10 mouse cellular contexts compared by ENCODE assay signal in the genomic region with DNA sequence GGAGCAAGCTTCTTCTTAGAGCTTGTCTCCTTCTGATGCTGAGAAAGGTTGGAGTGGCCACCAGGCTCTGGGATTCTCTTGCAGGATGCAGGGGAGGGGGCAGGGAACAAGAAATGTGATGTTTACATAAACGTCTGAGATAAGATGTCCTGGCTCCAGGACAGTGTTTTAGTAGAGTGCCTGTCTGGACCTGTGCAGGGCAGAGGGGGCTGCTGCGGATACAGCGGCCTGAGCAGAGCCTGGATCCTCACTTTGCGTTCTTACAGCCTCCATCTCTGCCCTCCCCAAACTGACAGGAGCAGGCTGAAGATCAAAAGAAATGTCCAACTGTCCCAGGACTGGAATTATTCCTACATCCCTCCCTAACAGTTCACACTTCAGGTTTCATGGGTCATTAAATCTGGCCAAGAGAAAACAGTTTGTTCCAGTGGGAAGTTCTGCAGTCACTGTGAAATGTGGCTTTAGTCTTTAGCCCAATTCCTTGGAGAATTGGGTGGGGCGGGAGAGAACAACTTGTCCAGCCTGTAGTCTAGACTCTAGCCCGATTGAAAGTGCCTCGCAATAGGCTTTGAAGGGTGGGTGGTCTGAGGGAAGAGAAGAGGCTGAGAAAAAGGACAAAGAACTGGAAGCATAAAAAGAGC. TPM values are rescaled to one million over a fixed set of nuclear protein-coding genes. Genes with fewer than 3 reads are reported as not detected.
DNase-seq lines count a peak whose midpoint lies in the region; ATAC-seq and TF ChIP-seq lines count a peak whose summit lies in the region.
"Had no signal": no experiment of that assay in that cellular context is flagged by ENCODE, and none has a peak within 500 bp of the region (broad histone marks: within the 10 kb centered on the region; RNA-seq: fewer than 3 reads in every experiment).

No protein-coding gene starts in this region.

- peak overlapping the region; percentile 16 for H3K4me2 ChIP-seq in heart, embryonic 13.5 days

- no peaks in the 10 kb centered on the region for H3K27me3 ChIP-seq in heart, embryonic 13.5 days (replicated peaks)

- peak; percentile 26 for DNase-seq in gastrocnemius, adult 2 months
- no peak for DNase-seq in gastrocnemius, postnatal 10 days
- DNase-seq in ES-E14 (ENCODE audit: low read depth, low spot score): no peak
- peak; percentile 9 for DNase-seq in lung, adult 2 months
- no peak for DNase-seq in layer of hippocampus, adult 9-10 months (ENCODE audit: low spot score)
- DNase-seq in urinary bladder, postnatal 4 days (ENCODE audit: low spot score in 2 of 2): no peak
- DNase-seq: thymus, postnatal 14 days had no signal

- TF ChIP-seq CTCF in gastrocnemius, adult 2 months (IDR thresholded peaks at IDR 0.05): no peak
- no peak for TF ChIP-seq CTCF in lung, adult 2 months (IDR thresholded peaks at IDR 0.05; ENCODE audit: insufficient read depth, low read length)

- intact Hi-C loops in gastrocnemius, adult 2 months (cut with DNase I): no loop called here

- H3K27ac ChIP-seq in gastrocnemius, adult 2 months: peak overlapping the region; percentile 51; the same call in 1 of the 2 replicates
- peak overlapping the region; percentile 51 for H3K27ac ChIP-seq in ES-E14 (ENCODE audit: insufficient read depth, low read depth, low read length, poor library complexity, severe bottlenecking)
- H3K27ac ChIP-seq in heart, embryonic 13.5 days (replicated peaks): peak overlapping the region; percentile 68

- 19% methylated on average over 7 of the region's 7 CpGs for WGBS in heart, embryonic 13.5 days
- WGBS in lung, adult 2 months: 29% methylated on average over 7 of the region's 7 CpGs

- no peak overlapping the region for H3K4me3 ChIP-seq in gastrocnemius, adult 2 months
- H3K4me3 ChIP-seq in ES-E14 (ENCODE audit: insufficient read depth in 1 of 2, low read depth in 1 of 2, low read length in 2 of 2, poor library complexity in 1 of 2, severe bottlenecking in 1 of 2): peak overlapping the region in 1 of 2 experiments; percentile 5; a peak in 2 of 4 replicates
- H3K4me3 ChIP-seq in heart, embryonic 13.5 days: no peak overlapping the region
- H3K4me3 ChIP-seq in lung, adult 2 months (replicated peaks; ENCODE audit: extremely low read depth, low read depth, low read length): no peak overlapping the region

- peaks cover 16 to 17% of the 10 kb centered on the region in 2 experiments for H3K4me1 ChIP-seq in ES-E14 (ENCODE audit: control insufficient read depth in 2 of 2, insufficient read depth in 2 of 2, low read length in 2 of 2, poor library complexity in 1 of 2)
- peaks cover 43% of the 10 kb centered on the region for H3K4me1 ChIP-seq in heart, embryonic 13.5 days
- peaks cover 9% of the 10 kb centered on the region for H3K4me1 ChIP-seq in lung, adult 2 months (ENCODE audit: control insufficient read depth, insufficient read depth, low read length)

- peak; percentile 11; the same call in 1 of the 2 replicates for TF ChIP-seq POLR2A in lung, adult 2 months (IDR thresholded peaks at IDR 0.05; ENCODE audit: borderline replicate concordance, extremely low read depth, low read depth, low read length)

- H3K9ac ChIP-seq in ES-E14 (ENCODE audit: insufficient read depth, low read depth, low read length, poor library complexity, severe bottlenecking): no peak overlapping the region
- H3K9ac ChIP-seq in heart, embryonic 13.5 days: peak overlapping the region; percentile 45

- in situ Hi-C loops in ES-E14 (cut with MboI; ENCODE audit: low sequenced_read_pairs in 2 of 2, unreplicated experiment in 2 of 2): no loop called here

- H3K36me3 ChIP-seq in ES-E14 (ENCODE audit: control insufficient read depth, insufficient read depth, low read length, poor library complexity, severe bottlenecking): no peaks in the 10 kb centered on the region
- H3K36me3 ChIP-seq in heart, embryonic 13.5 days: no peaks in the 10 kb centered on the region

- no peak for ATAC-seq in heart, embryonic 13.5 days (ENCODE audit: extremely low read depth, insufficient number of reproducible peaks, low FRiP score, low TSS enrichment)
- ATAC-seq in CD4-positive, CD25-positive, alpha-beta regulatory T cell, adult 4 months: no peak
- ATAC-seq: activated CD4-positive, CD25-positive, alpha-beta regulatory T cell, adult 4 months had no signal

- H3K9me3 ChIP-seq in ES-E14 (ENCODE audit: control insufficient read depth, insufficient read depth, low read depth, low read length): no peaks in the 10 kb centered on the region
- no peaks in the 10 kb centered on the region for H3K9me3 ChIP-seq in heart, embryonic 13.5 days

TF ChIP-seq in ES-E14, 5 proteins besides CTCF, POLR2A, EP300 and RAD21:
- TF ChIP-seq CHD2 (IDR thresholded peaks at IDR 0.05; ENCODE audit: low read depth, low read length): no peak
- TF ChIP-seq ZC3H11A (IDR thresholded peaks at IDR 0.05; ENCODE audit: borderline replicate concordance, low read depth, low read length): no peak
- no peak for TF ChIP-seq MAFK (IDR thresholded peaks at IDR 0.05; ENCODE audit: insufficient read depth, low read depth, low read length)
- TF ChIP-seq HCFC1 (IDR thresholded peaks at IDR 0.05; ENCODE audit: borderline replicate concordance, insufficient read depth, low read length): no peak
- TF ChIP-seq ZNF384 (IDR thresholded peaks at IDR 0.05; ENCODE audit: low read depth, low read length): no peak

RNA-seq across cellular contexts. Expression of a gene that starts 40.0 kb away (rescaled TPM):
- 1 to 10 TPM; 4.1 to 6.2 TPM for total RNA-seq in gastrocnemius, adult 2 months (2021)
- 10 to 100 TPM; 39.6 to 43.8 TPM for total RNA-seq in gastrocnemius, postnatal 10 days (2021)
- total RNA-seq in ES-E14 (2012; rRNA removed): 252 and 292 TPM in 2 replicates
- polyA plus RNA-seq in heart, embryonic 13.5 days (2015; fragmentation: Nextera tagmentation; extraction: Ambion mirVana): 377 and 414 TPM in 2 replicates
- polyA plus RNA-seq in lung, adult 2 months (2012; rRNA removed): 38.3 and 45.0 TPM in 2 replicates
- polyA plus RNA-seq in CD4-positive, CD25-positive, alpha-beta regulatory T cell, adult 4 months (2017; shearing (Covaris generic)): 1 to 10 TPM; 3.1 to 7.4 TPM

Comparison
In these comparisons a context has a peak if more than half of its experiments do, and no peak if none do; other contexts are left out.
1. DNase-seq: peak in gastrocnemius, adult 2 months (single experiment) and lung, adult 2 months (single experiment); none in gastrocnemius, postnatal 10 days (single experiment), ES-E14 (single experiment), layer of hippocampus, adult 9-10 months (single experiment) and urinary bladder, postnatal 4 days (0 of 2).
2. RNA of a gene that starts 40.0 kb away (total RNA-seq): 252 to 292 TPM in ES-E14 and 39.6 to 43.8 TPM in gastrocnemius, postnatal 10 days; 4.1 to 6.2 TPM in gastrocnemius, adult 2 months; every median in the first group is over 4 times any median in the second.
3. Peak in every context shown above with its lines, with median percentiles within 50 percentile points of each other: H3K27ac ChIP-seq.